Mouse (Mus musculus) heart, embryonic 14.5 days (tissue): ENCODE data around the gene Cadm1. TPM values are rescaled to one million over a fixed set of nuclear protein-coding genes. Genes with fewer than 3 reads are reported as not detected.

Experiments used
- ATAC-seq: fragments of 200-750 bp; cut with Nextera tagmentation; 2 replicates; pipeline ENCODE4 v1.8.0; 2017; ENCODE audit warnings: low read depth, moderate TSS enrichment; ENCODE audit not compliant: insufficient number of reproducible peaks, insufficient read depth, low FRiP score
- H3K27ac ChIP-seq, 2 experiments: fragments of 200-500 bp in 1 of 2; fragments of 300-500 bp in 1 of 2; sonication (generic) in 1 of 2; replicated peaks in 1 of 2; 2 replicates each; pipeline ENCODE4 v1.5.1; 2012 to 2014; ENCODE audit warnings: low read depth in 2 of 2, low read length in 2 of 2, control low read depth in 1 of 2, mild to moderate bottlenecking in 1 of 2, mixed read lengths in 1 of 2; ENCODE audit not compliant: control insufficient read depth in 1 of 2, insufficient read depth in 1 of 2
- H3K27me3 ChIP-seq: fragments of 300-500 bp; sonication (generic); 2 replicates; pipeline ENCODE4 v1.6.1; 2014; ENCODE audit warnings: mild to moderate bottlenecking, low read length, control low read depth; ENCODE audit not compliant: control insufficient read depth, insufficient read depth
- H3K36me3 ChIP-seq: fragments of 300-500 bp; sonication (generic); 2 replicates; pipeline ENCODE4 v1.6.1; 2014; ENCODE audit warnings: mild to moderate bottlenecking, control low read depth, low read length, mixed read lengths; ENCODE audit not compliant: control insufficient read depth, insufficient read depth
- H3K4me1 ChIP-seq, 2 experiments: fragments of 200-500 bp in 1 of 2; fragments of 300-500 bp in 1 of 2; sonication (generic) in 1 of 2; 2 replicates each; pipeline ENCODE4 v1.6.1; 2012 to 2014; ENCODE audit warnings: low read length in 2 of 2, control low read depth in 1 of 2, mixed read lengths in 1 of 2; ENCODE audit not compliant: control insufficient read depth in 2 of 2, insufficient read depth in 2 of 2
- H3K4me2 ChIP-seq: fragments of 300-500 bp; sonication (generic); 2 replicates; pipeline ENCODE4 v1.6.1; 2014; ENCODE audit warnings: mild to moderate bottlenecking, low read length
- H3K4me3 ChIP-seq, 2 experiments: fragments of 200-500 bp in 1 of 2; fragments of 300-500 bp in 1 of 2; sonication (generic) in 1 of 2; 2 replicates each; pipeline ENCODE4 v1.5.1; 2012 to 2014; ENCODE audit warnings: low read length in 2 of 2, mild to moderate bottlenecking in 2 of 2, control low read depth in 1 of 2, low read depth in 1 of 2, moderate library complexity in 1 of 2; ENCODE audit not compliant: control insufficient read depth in 1 of 2, insufficient read depth in 1 of 2
- H3K9ac ChIP-seq: fragments of 300-500 bp; sonication (generic); 2 replicates; pipeline ENCODE4 v1.6.1; 2014; ENCODE audit warnings: mild to moderate bottlenecking, low read length
- H3K9me3 ChIP-seq: fragments of 300-500 bp; sonication (generic); 2 replicates; pipeline ENCODE4 v1.6.1; 2016; ENCODE audit warnings: low read length, control low read depth; ENCODE audit not compliant: control insufficient read depth
- WGBS: fragments of 180-500 bp; shearing (Covaris S2); extraction: QIAGEN DNeasy Blood & Tissue Kit; methylation state at CpG from one replicate; pipeline ENCODE4 v1.1.7; 2014; 5-methylcytosine and 5-hydroxymethylcytosine counted together
- polyA plus RNA-seq: library from polyadenylated mRNA; unstranded; fragments of >200 nt; fragmentation: Nextera tagmentation; extraction: Ambion mirVana; gene quantifications from 2 replicates; pipeline ENCODE4 v1.2.1, GENCODE M21; 2014

Gene Cadm1
- polyA plus RNA-seq, 1 experiment from 2014 or later = 16.5 TPM

- Histone ChIP-seq H3K4me2 (no peak overlapping the region), H3K4me3 (no peak overlapping the region), H3K9me3 (no peaks in the 10 kb centered on the region), H3K36me3 (no peaks in the 10 kb centered on the region), H3K9ac (no peak overlapping the region), H3K4me1 (peaks cover 6 to 7% of the 10 kb centered on the region in 2 experiments; a peak in 3 of 4 replicates), H3K27ac (no peak overlapping the region), H3K27me3 (no peaks in the 10 kb centered on the region)
- ATAC-seq = no peak
- 78% methylated on average over 3 of the region's 3 CpGs for WGBS
Observed at GRCm38 (mm10) chr9:47758320-47758719, 228.3 kb downstream of the Cadm1 start.

GRCm38 (mm10) chr9:47759807-47760206 lies 229.8 kb downstream of the Cadm1 start:
- Histone ChIP-seq H3K36me3 (no peaks in the 10 kb centered on the region), H3K27ac (no peak overlapping the region), H3K27me3 (no peaks in the 10 kb centered on the region), H3K4me2 (no peak overlapping the region), H3K9me3 (no peaks in the 10 kb centered on the region), H3K4me1 (peaks cover 6 to 7% of the 10 kb centered on the region in 2 experiments; a peak in 3 of 4 replicates), H3K9ac (no peak overlapping the region), H3K4me3 (no peak overlapping the region)
- 78% methylated on average over 7 of the region's 7 CpGs for WGBS
- no peak for ATAC-seq

- WGBS = 65% methylated on average over 5 of the region's 5 CpGs
Observed at GRCm38 (mm10) chr9:47761601-47762000, 231.6 kb downstream of the Cadm1 start.

GRCm38 (mm10) chr9:47762913-47763312 lies 232.9 kb downstream of the Cadm1 start:
- Histone ChIP-seq H3K27me3 (no peaks in the 10 kb centered on the region), H3K9me3 (no peaks in the 10 kb centered on the region), H3K9ac (no peak overlapping the region), H3K4me1 (peaks cover 0 to 2% of the 10 kb centered on the region in 2 experiments; a peak in 1 of 4 replicates), H3K27ac (no peak overlapping the region), H3K4me2 (no peak overlapping the region), H3K4me3 (no peak overlapping the region), H3K36me3 (no peaks in the 10 kb centered on the region)
- ATAC-seq = no peak
- WGBS = 78% methylated on average over 5 of the region's 5 CpGs

More at GRCm38 (mm10) chr9:47761601-47762000, 231.6 kb downstream of the Cadm1 start:
- Histone ChIP-seq H3K4me3 (no peak overlapping the region), H3K4me2 (no peak overlapping the region), H3K9ac (no peak overlapping the region), H3K9me3 (no peaks in the 10 kb centered on the region), H3K4me1 (peaks cover 0 to 2% of the 10 kb centered on the region in 2 experiments; a peak in 1 of 4 replicates), H3K36me3 (no peaks in the 10 kb centered on the region), H3K27ac (no peak overlapping the region), H3K27me3 (no peaks in the 10 kb centered on the region)
- ATAC-seq = no peak

DNA sequence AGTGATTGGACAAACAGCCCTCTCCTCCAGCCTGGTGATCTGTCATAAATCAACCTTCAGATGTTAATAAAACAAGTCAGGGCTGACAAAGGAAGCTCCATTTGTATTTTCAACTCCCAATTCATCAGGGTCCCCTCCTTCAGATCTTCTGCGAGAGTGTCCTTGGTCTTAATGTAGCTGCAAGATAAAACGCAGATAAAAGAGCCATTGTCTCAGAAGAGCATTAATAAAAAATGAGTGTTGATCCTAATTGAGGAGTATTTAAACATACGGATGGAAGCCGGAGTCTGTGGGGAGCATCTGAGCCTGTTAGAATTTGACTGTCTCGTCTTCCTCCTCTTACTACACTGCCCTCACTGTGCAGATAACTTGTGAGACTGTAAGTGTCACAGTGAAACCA lies 234.9 kb downstream of the Cadm1 start:
- Histone ChIP-seq H3K9me3 (no peaks in the 10 kb centered on the region), H3K4me3 (no peak overlapping the region), H3K9ac (no peak overlapping the region), H3K27me3 (no peaks in the 10 kb centered on the region), H3K4me2 (no peak overlapping the region), H3K4me1 (peaks cover 0 to 2% of the 10 kb centered on the region in 2 experiments; a peak in 1 of 4 replicates), H3K27ac (no peak overlapping the region), H3K36me3 (no peaks in the 10 kb centered on the region)
- WGBS = 67% methylated on average over 5 of the region's 5 CpGs
- no peak for ATAC-seq

GRCm38 (mm10) chr9:47765323-47765722 lies 235.3 kb downstream of the Cadm1 start:
- Histone ChIP-seq H3K36me3 (no peaks in the 10 kb centered on the region), H3K27me3 (no peaks in the 10 kb centered on the region), H3K9me3 (no peaks in the 10 kb centered on the region), H3K4me1 (peaks cover 0 to 2% of the 10 kb centered on the region in 2 experiments; a peak in 2 of 4 replicates), H3K27ac (no peak overlapping the region), H3K4me3 (no peak overlapping the region), H3K9ac (no peak overlapping the region), H3K4me2 (no peak overlapping the region)
- 83% methylated on average over 13 of the region's 13 CpGs for WGBS
- ATAC-seq = no peak

GRCm38 (mm10) chr9:47766342-47766741 lies 236.4 kb downstream of the Cadm1 start:
- no peak overlapping the region for H3K27ac ChIP-seq
- H3K4me2 ChIP-seq = no peak overlapping the region
- no peak overlapping the region for H3K4me3 ChIP-seq
- no peaks in the 10 kb centered on the region for H3K27me3 ChIP-seq
- ATAC-seq = no peak
- no peak overlapping the region for H3K9ac ChIP-seq
- H3K9me3 ChIP-seq = no peaks in the 10 kb centered on the region
- peaks cover 4 to 7% of the 10 kb centered on the region in 2 experiments; a peak in 3 of 4 replicates for H3K4me1 ChIP-seq
- H3K36me3 ChIP-seq = no peaks in the 10 kb centered on the region
- 79% methylated on average over 10 of the region's 10 CpGs for WGBS

- ATAC-seq = no peak
- no peak overlapping the region; the same call in 1 of the 2 replicates for H3K4me2 ChIP-seq
- WGBS = 61% methylated on average over 11 of the region's 11 CpGs
- H3K36me3 ChIP-seq = no peaks in the 10 kb centered on the region
- no peak overlapping the region for H3K27ac ChIP-seq
- H3K4me1 ChIP-seq = peaks cover 7 to 15% of the 10 kb centered on the region in 2 experiments
- no peaks in the 10 kb centered on the region for H3K27me3 ChIP-seq
- H3K4me3 ChIP-seq = no peak overlapping the region
- H3K9ac ChIP-seq = no peak overlapping the region
- H3K9me3 ChIP-seq = no peaks in the 10 kb centered on the region
Observed at GRCm38 (mm10) chr9:47770836-47771235, 240.9 kb downstream of the Cadm1 start.
